Mouse (Mus musculus): Measurements from ENCODE around the gene Ing5. TPM values are rescaled to one million over a fixed set of nuclear protein-coding genes. Genes with fewer than 3 reads are reported as not detected.

Ing5 gene
- polyA plus RNA-seq (2012; rRNA removed): 8.7 and 9.1 TPM in 2 replicates

DNA sequence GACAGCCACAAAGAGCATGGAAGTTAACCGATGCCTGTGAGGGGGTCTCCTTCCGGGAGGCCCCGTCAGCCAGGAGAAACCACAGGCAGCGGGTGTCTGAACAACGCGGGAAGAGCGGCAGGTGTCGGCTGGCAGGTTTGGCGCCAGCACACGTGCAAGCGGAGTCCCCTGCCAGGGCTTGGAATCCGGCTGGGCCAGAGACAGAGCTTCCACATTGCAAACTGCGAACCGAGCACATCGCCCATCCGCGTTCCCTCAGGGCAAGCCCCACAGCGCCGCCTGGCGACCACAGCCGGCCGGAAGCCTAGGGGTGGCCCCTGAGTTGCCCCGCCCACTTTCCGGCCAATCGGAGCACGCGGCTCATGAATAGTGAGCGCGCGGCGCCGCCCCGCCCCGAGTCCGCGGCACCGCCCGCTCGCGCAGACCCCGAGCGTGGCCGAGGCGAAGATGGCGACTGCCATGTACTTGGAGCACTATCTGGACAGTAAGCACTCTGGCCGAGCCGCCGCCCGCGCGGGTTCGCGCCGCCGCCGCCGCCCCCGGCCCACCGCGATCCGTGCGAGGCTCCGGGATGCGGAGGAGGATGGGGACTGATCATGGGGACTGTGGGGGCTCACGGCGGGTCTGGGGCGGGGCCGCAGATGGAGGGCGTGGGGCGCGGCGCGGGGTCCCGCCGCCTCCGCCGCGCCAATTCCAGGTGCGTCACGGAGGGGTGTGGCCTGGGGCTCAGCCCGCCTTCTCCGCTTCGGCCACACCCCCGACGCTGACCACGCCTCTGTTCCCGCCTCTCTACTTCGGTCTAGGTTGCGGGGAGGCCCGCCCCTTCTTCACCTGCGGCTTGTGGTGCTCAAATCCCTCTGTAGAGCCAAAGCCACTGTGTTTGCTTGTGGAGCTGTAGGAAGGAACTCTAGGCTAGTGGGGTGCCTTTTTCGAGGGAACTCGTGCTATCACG is at the start of gene Ing5:
Gene Ing5, plus strand, starts transcription at position 410 of the 952 bp plus-strand sequence.

DNA sequence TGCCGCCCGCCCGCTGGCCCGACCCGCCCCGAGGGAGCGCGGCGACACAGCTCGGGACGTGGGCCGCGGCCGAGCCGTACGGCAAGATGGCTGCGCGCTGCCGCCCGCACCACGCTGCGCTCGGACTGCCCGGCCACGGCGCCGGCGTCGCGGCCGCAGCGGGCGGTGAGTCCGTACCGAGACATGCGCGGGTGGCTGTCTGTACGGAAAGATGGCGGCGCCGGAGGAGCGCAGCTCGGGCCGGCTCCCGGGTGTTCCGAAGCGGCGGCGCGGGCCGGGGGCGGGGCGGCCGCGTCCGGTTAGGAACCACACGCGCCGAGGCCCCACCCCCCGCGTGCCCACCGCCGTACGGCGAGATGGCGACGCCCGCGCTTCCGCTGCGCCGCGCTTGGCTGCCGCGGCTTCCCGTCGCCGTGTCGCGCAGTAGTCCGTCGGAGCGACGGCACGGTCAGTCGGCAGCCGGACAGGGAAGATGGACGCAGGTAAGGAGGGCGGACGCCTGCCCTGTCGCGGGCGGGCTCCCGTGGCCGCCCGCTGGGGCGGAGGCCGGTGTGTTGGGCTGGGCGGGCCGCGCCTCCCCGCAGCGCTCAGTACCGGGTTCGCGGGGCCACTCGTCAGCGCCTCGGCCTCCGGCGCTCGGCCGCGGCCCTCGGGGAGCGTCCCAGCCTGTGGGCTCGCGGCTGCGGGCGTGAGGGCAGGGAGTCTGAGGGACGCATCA is 49.0 kb upstream of the Ing5 start, which contains the start of gene Thap4:
Gene Thap4, minus strand, starts transcription at position 292 of the 718 bp plus-strand sequence.

DNA sequence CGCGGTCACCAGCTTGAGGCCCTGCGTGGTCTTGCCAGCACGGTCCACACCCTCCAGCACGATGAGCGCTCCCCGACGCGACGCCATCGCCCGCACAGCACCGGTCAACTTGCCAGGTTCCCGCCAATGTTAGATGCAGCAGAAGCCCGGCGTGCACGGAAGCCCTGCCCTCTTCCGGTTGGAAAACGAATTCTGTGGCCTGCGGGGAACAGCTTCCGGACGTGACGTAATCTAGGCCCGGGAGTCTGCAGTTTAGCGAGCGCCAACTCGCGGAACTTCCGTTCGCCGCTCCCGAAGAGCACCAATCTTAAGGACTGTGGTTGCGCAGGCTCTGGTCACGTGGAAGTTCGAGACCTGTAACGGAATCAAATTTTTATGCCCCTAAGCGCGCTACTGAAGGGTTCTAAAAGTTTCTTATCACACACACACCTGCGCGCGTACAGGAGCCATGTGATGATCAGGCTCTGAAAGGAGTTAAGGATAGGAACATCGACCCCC is 2.0 kb upstream of the Ing5 start, which contains the start of gene Dtymk:
Gene Dtymk, minus strand, starts transcription at position 194 of the 498 bp plus-strand sequence.

DNA sequence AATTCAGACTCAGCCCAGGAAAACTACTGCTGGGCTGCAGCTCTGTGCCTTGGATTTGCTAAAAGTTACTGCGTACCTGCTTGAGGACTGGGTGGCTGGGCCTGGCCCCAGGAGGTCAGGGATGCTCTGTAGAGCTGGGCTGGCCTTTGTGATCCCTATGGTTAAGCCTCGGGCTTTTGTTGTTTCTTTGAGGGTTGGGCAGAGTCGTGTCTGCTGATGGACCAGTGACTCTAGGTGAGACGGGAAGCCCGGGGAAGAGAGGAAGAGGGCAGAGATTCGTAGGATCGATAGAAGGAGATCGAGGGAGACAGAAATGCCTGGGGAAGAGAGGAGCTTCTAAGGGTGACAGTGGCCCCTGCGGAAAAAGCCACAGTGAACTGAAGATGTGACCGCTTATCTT is 20.8 kb downstream of the Ing5 start, which contains the start of gene D2hgdh:
Gene D2hgdh, plus strand, starts transcription at position 301 of the 400 bp plus-strand sequence.

DNA sequence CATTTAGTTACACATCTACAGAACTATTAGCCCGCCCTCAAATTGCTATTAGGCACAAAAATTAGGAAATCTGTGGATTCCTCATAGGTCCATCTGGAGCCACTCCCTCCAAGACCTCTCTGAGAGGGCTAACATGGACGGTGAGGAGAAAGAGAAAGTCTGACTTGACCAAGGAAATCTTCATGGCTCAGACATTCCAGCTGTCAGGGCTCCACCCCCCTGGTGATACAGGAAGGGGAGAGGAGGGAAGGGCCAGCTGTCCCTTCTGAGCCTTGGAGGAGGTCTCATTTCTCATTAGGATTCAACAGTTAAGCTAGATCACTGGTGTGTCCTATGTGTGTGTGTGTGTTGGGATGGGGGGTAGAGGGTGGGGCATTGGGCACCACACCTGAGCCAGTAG is 57.3 kb downstream of the Ing5 start, which contains the start of gene Gal3st2:
Gene Gal3st2, plus strand, starts transcription at position 259 of the 400 bp plus-strand sequence.

Other genes with a start within 250 kb of the Ing5 start
- 396 and 402 TPM in 2 replicates for gene Stk25, start 145.3 kb upstream of the Ing5 start, polyA plus RNA-seq (2012; rRNA removed)
- gene Bok, start 118.3 kb upstream of the Ing5 start, polyA plus RNA-seq (2012; rRNA removed): 84.4 and 91.5 TPM in 2 replicates
- gene Atg4b, start 52.5 kb upstream of the Ing5 start, polyA plus RNA-seq (2012; rRNA removed): 61.7 and 62.5 TPM in 2 replicates
- gene Thap4, start 49.1 kb upstream of the Ing5 start, polyA plus RNA-seq (2012; rRNA removed): 46.6 and 51.7 TPM in 2 replicates
- gene Dtymk, start 2.0 kb upstream of the Ing5 start, polyA plus RNA-seq (2012; rRNA removed): 191 and 196 TPM in 2 replicates
- gene D2hgdh, start 20.9 kb downstream of the Ing5 start, polyA plus RNA-seq (2012; rRNA removed): 17.2 and 18.9 TPM in 2 replicates
- 0.07 TPM in 1 of 2 replicates, not detected in the other for gene Gal3st2, start 57.3 kb downstream of the Ing5 start, polyA plus RNA-seq (2012; rRNA removed)
- not detected in 2 replicates for gene Gal3st2b, start 114.3 kb downstream of the Ing5 start, polyA plus RNA-seq (2012; rRNA removed)
- not detected in 2 replicates for gene Gal3st2c, start 186.5 kb downstream of the Ing5 start, polyA plus RNA-seq (2012; rRNA removed)
- gene Neu4, start 216.5 kb downstream of the Ing5 start, polyA plus RNA-seq (2012; rRNA removed): 0.14 and 0.28 TPM in 2 replicates
- gene Pdcd1, start 248.6 kb downstream of the Ing5 start, polyA plus RNA-seq (2012; rRNA removed): 0.04 and 0.05 TPM in 2 replicates